Mouse (Mus musculus) midbrain, embryonic 11.5 days (tissue): ENCODE measurements around the gene Cables2. TPM values are rescaled to one million over a fixed set of nuclear protein-coding genes. Genes with fewer than 3 reads are reported as not detected.

Experiments used
- ATAC-seq: fragments of 200-750 bp; cut with Nextera tagmentation; 2 replicates; pipeline ENCODE4 v1.8.0; 2017; ENCODE audit warnings: moderate TSS enrichment, moderate library complexity; ENCODE audit not compliant: low FRiP score
- DNase-seq: peaks from one replicate; pipeline ENCODE4 v3.0.0; 2015; ENCODE audit warnings: low spot score; ENCODE audit errors: missing footprints
- H3K27ac ChIP-seq: fragments of 300-500 bp; sonication (generic); 2 replicates; pipeline ENCODE4 v1.5.1; 2014; ENCODE audit warnings: low read depth, low read length
- H3K27me3 ChIP-seq: fragments of 300-500 bp; sonication (generic); 2 replicates; pipeline ENCODE4 v1.6.1; 2014; ENCODE audit warnings: mild to moderate bottlenecking, low read length, moderate library complexity, mixed read lengths; ENCODE audit not compliant: control insufficient read depth, insufficient read depth
- H3K36me3 ChIP-seq: fragments of 300-500 bp; sonication (generic); 2 replicates; pipeline ENCODE4 v1.6.1; 2014; ENCODE audit warnings: mild to moderate bottlenecking, low read length, moderate library complexity, mixed read lengths; ENCODE audit not compliant: control insufficient read depth, insufficient read depth
- H3K4me1 ChIP-seq: fragments of 300-500 bp; sonication (generic); 2 replicates; pipeline ENCODE4 v1.6.1; 2014; ENCODE audit warnings: low read length; ENCODE audit not compliant: control insufficient read depth, insufficient read depth
- H3K4me2 ChIP-seq: fragments of 300-500 bp; sonication (generic); 2 replicates; pipeline ENCODE4 v1.6.1; 2014; ENCODE audit warnings: mild to moderate bottlenecking, moderate library complexity
- H3K4me3 ChIP-seq: fragments of 300-500 bp; sonication (generic); 2 replicates; pipeline ENCODE4 v1.5.1; 2014; ENCODE audit warnings: low read depth, low read length
- H3K9ac ChIP-seq: fragments of 300-500 bp; sonication (generic); 2 replicates; pipeline ENCODE4 v1.6.1; 2014; ENCODE audit warnings: low read length
- H3K9me3 ChIP-seq: fragments of 300-500 bp; sonication (generic); 2 replicates; pipeline ENCODE4 v1.6.1; 2016; ENCODE audit warnings: low read length; ENCODE audit not compliant: control insufficient read depth
- WGBS: fragments of 180-500 bp; shearing (Covaris S2); extraction: QIAGEN DNeasy Blood & Tissue Kit; methylation state at CpG from one replicate; pipeline ENCODE4 v1.1.7; 2014; 5-methylcytosine and 5-hydroxymethylcytosine counted together
- polyA plus RNA-seq: library from polyadenylated mRNA; unstranded; fragments of >200 nt; fragmentation: Nextera tagmentation; extraction: Ambion mirVana; gene quantifications from 2 replicates; pipeline ENCODE4 v1.2.1, GENCODE M21; 2014

Cables2 gene
- polyA plus RNA-seq, 1 experiment from 2014 or later = 14.4 TPM

DNA sequence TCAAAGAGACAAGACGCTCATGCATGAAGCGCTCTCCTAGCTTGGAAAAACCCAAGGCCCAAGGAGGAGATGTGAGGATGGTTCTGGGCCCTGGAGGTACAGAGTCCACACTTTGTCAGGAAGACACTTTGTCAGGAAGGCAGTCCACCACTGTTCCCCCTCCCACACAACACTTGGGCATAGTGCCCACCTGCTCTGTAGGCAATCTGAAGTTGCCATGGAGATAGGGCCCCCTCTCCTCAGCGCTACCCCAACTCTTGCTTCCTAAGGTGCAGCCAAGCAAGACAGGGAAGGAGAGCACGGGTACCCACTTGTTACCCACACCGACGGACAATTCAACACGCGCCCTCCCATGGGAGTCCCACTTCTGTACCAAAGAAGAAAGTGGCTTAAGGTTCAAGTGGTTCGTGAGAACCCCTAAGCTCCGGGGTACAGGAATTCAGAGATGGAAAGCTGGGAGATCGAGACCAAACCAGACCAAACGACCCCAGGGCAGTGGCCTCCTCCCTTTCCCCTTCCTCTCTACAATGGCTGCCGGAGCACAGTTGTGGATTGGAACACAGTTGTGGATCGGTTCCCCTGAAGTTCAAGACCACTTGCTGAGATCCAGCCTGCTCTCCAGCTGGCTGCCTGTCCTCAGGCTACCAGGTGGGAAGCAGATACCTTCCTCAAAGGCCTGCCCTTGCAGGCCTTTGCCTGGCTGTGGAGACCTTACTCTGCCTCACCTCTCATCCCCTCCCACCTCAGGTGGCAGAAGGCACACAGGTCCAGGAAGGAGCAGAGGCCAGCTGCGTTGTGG, 54.0 kb downstream of the Cables2 start:
- no peak for ATAC-seq
- Histone ChIP-seq H3K27me3 (peaks cover 10% of the 10 kb centered on the region), H3K9me3 (no peaks in the 10 kb centered on the region), H3K4me2 (no peak overlapping the region), H3K36me3 (no peaks in the 10 kb centered on the region), H3K9ac (no peak overlapping the region), H3K27ac (no peak overlapping the region), H3K4me1 (no peaks in the 10 kb centered on the region), H3K4me3 (no peak overlapping the region)
- WGBS = 82% methylated on average over 15 of the region's 15 CpGs
- DNase-seq = no peak

DNA sequence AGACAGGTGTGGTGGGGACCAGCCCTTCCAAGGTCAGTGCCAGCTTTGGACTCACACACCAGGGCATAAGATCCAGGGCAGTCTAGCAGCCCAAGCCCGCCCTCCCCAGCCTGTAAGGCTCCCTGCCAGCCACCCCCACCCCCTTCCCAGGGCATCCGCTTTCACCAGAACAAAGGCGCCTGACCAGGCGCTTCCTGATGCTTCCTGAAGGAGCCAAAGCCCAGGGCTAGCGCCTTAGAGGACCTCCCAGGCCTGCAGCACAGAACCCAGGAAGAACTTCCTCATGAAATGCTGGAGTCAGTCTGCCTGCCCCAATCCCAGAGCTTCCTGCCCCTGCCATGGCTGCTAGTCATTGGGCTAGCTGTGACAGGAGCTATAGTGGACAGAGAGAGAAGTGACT, 54.6 kb downstream of the Cables2 start:
- Histone ChIP-seq H3K4me1 (no peaks in the 10 kb centered on the region), H3K9ac (no peak overlapping the region), H3K4me3 (no peak overlapping the region), H3K9me3 (no peaks in the 10 kb centered on the region), H3K27ac (no peak overlapping the region), H3K36me3 (no peaks in the 10 kb centered on the region), H3K27me3 (peaks cover 4% of the 10 kb centered on the region; the same call in 1 of the 2 replicates), H3K4me2 (no peak overlapping the region)
- no peak for ATAC-seq
- DNase-seq = no peak
- WGBS = 26% methylated on average over 5 of the region's 5 CpGs

DNA sequence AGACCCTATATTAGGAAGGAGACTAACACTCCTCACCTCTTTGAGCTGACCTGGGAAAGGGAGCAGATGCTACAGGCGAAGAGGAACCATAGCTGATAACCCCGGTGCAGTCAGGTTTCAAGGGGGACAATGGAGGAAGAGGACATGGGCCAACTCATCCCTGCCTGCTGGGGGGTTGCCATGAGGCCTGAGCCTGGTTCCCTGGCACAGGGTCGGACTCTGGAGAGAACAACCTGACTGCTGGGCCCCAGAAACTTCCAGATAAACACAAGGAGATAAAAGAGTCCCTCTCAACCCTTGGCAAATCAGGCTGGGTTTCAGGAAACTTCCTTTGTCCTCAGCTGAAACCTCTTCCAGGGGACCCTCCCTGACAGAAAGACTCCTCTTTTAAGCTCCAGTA, 55.1 kb downstream of the Cables2 start:
- ATAC-seq (no peak), DNase-seq (no peak)
- H3K4me3 ChIP-seq = no peak overlapping the region
- no peaks in the 10 kb centered on the region for H3K4me1 ChIP-seq
- no peaks in the 10 kb centered on the region for H3K36me3 ChIP-seq
- WGBS = 80% methylated on average over 3 of the region's 3 CpGs
- no peak overlapping the region for H3K27ac ChIP-seq
- no peak overlapping the region for H3K4me2 ChIP-seq
- H3K27me3 ChIP-seq = no peaks in the 10 kb centered on the region; the same call in 1 of the 2 replicates
- no peaks in the 10 kb centered on the region for H3K9me3 ChIP-seq
- H3K9ac ChIP-seq = no peak overlapping the region

DNA sequence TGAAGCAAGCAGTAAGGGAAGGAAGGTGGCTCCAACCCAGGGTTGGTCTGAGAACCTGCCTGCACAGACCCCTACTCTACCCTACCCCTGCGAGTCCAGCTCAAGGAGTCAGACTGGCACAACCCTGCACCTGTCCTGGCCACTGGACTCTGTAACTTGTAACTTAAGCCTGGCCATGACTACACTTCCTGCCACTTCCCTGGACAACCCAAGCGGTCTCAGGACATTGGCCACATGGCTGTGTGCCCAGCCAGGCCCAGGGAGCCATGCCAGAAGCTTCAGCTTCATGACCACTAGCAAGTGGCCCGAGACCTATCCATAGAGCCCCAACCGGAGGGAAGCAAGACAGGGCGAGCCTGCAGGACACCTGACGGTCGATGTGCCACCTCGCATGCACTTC, 55.7 kb downstream of the Cables2 start:
- no peak for ATAC-seq
- 90% methylated on average over 8 of the region's 8 CpGs for WGBS
- no peaks in the 10 kb centered on the region for H3K4me1 ChIP-seq

DNA sequence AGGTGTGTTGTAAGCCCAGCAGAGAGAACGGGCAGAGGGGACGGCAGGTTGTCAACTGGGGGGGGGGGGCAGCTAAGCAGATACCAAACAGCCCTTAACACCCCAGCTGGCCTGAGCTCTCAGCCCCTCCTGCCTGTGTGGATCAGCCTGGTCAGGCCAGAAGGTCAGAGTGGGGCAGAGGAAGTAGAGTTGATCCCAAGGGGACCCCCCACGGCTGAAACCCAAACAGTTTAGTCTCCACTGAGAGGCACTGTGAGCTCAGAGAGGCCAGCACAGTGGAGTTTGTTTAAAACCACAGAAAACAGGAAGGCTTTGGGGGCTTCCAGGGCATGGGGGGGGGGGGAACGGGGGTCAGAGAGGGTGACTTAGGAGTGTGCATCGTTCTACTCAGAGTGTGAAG, 56.4 kb downstream of the Cables2 start:
- DNase-seq (no peak), ATAC-seq (no peak)
- H3K27me3 ChIP-seq = no peaks in the 10 kb centered on the region
- no peak overlapping the region for H3K4me2 ChIP-seq
- no peaks in the 10 kb centered on the region for H3K36me3 ChIP-seq
- WGBS = 59% methylated on average over 5 of the region's 5 CpGs
- no peaks in the 10 kb centered on the region; the same call in 1 of the 2 replicates for H3K9me3 ChIP-seq
- no peak overlapping the region for H3K9ac ChIP-seq
- H3K4me3 ChIP-seq = no peak overlapping the region
- no peaks in the 10 kb centered on the region for H3K4me1 ChIP-seq
- no peak overlapping the region for H3K27ac ChIP-seq

More for the DNA sequence above, 55.7 kb downstream of the Cables2 start:
- Histone ChIP-seq H3K36me3 (no peaks in the 10 kb centered on the region), H3K27me3 (no peaks in the 10 kb centered on the region), H3K9ac (no peak overlapping the region), H3K4me2 (no peak overlapping the region), H3K4me3 (no peak overlapping the region), H3K9me3 (no peaks in the 10 kb centered on the region), H3K27ac (no peak overlapping the region)
- no peak for DNase-seq

DNA sequence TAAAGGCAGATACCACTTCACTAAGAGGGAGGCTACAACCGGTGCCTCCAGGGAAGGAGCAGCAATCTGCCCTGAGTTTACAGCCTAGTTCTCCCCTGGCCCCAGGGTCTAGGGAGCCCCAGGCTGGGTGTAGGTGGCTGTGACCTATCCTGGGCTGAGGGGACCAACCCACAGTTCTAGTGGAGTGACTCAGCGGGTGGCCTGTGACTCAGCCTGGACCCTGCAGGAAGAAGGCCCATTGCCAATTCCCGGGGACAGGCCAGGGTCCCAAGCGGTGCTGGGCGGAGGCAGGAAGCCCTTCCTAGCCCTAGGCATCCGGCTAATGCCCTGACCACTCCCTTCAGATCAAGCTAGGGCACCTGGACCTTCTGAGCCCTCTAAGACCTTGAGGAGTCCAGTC, 57.3 kb downstream of the Cables2 start:
- no peak overlapping the region for H3K4me2 ChIP-seq
- no peaks in the 10 kb centered on the region for H3K36me3 ChIP-seq
- H3K27ac ChIP-seq = no peak overlapping the region
- no peak overlapping the region for H3K9ac ChIP-seq
- ATAC-seq = no peak
- H3K27me3 ChIP-seq = no peaks in the 10 kb centered on the region
- H3K4me3 ChIP-seq = no peak overlapping the region
- H3K4me1 ChIP-seq = no peaks in the 10 kb centered on the region
- no peak for DNase-seq
- WGBS = 74% methylated on average over 6 of the region's 6 CpGs
- H3K9me3 ChIP-seq = no peaks in the 10 kb centered on the region; the same call in 1 of the 2 replicates

DNA sequence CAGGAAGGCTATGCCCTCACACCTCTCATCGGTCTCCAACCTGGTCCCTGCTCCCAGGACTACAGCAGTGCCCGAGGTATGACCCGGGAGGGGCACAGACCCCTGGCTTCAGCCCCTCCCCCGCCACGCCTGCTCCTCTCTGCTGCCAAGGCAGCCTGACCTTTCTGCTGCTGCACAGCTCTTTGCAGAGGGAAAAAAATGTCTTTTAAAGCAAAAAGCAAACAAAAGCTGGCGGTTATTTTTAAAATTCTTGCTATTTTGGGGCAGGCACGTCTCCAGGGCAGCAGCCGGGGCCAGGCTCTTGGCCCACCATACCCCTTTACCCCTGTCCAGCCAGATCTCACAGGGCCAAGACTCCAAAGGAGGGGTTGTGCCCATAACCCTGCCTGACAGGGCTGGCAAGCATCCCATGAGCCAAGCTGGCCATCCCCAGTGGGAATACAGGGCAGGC, 58.3 kb downstream of the Cables2 start:
- ATAC-seq (no peak), DNase-seq (no peak)
- no peaks in the 10 kb centered on the region for H3K36me3 ChIP-seq
- H3K27ac ChIP-seq = no peak overlapping the region
- WGBS = 79% methylated on average over 8 of the region's 8 CpGs
- H3K4me3 ChIP-seq = no peak overlapping the region
- no peak overlapping the region for H3K9ac ChIP-seq
- H3K27me3 ChIP-seq = no peaks in the 10 kb centered on the region
- no peaks in the 10 kb centered on the region for H3K4me1 ChIP-seq
- H3K9me3 ChIP-seq = no peaks in the 10 kb centered on the region; the same call in 1 of the 2 replicates
- no peak overlapping the region for H3K4me2 ChIP-seq

DNA sequence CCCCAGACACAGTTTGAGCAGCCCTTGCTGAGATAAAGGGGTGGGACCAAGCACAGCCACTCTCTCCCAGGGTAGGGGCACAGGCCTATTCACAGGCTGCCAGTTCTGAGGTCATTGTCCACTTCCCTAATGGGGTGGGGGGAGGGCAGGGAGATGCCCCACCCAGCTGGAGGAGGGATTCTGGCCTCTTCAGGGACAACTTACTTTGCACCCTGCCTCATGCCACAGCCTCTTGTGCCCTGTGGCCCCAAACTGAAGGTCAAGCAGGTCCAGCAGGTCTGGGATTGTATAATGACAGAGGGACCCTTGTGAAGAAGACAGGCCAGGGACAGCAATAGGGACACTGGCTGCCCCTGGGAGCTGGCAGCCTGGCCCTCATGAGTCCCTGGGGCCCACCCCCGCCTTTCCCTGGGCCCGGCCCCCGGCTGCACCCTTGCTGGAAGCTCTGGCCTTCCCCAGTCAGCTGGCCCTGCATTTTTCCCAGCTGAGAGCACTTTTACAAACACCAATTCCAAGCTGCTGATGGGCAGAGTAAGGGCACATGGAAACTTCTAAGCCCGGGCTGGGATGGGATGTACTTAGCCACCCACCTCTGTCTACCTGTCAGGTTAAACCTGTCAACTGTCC, 58.8 kb downstream of the Cables2 start:
- Histone ChIP-seq H3K9ac (no peak overlapping the region), H3K4me2 (no peak overlapping the region), H3K4me3 (no peak overlapping the region), H3K36me3 (no peaks in the 10 kb centered on the region), H3K27me3 (no peaks in the 10 kb centered on the region), H3K9me3 (no peaks in the 10 kb centered on the region; the same call in 1 of the 2 replicates), H3K4me1 (no peaks in the 10 kb centered on the region), H3K27ac (no peak overlapping the region)
- ATAC-seq (no peak), DNase-seq (no peak)
- WGBS = 83% methylated on average over 4 of the region's 4 CpGs

DNA sequence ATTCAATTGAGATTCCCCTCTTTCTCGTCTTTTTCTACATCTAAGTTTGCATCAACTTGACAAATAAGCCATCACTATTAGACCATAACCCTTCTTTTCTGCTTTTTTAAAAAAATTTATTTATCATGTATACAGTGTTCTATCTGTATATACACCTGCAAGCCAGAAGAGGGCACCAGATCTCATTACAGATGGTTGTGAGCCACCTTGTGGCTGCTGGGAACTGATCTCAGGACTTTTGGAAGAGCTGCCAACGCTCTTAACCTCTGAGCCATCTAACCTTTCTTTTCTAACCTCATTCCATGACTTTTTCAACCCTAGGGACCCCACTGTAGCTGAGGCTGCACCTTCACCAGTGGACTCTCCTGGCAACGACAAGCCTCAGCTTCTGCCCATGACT, 61.0 kb downstream of the Cables2 start:
- 90% methylated on average over 3 of the region's 3 CpGs for WGBS
- H3K36me3 ChIP-seq = no peaks in the 10 kb centered on the region
- no peaks in the 10 kb centered on the region for H3K4me1 ChIP-seq
- ATAC-seq (no peak), DNase-seq (no peak)
- H3K4me2 ChIP-seq = no peak overlapping the region
- no peaks in the 10 kb centered on the region; the same call in 1 of the 2 replicates for H3K9me3 ChIP-seq
- no peak overlapping the region for H3K4me3 ChIP-seq
- no peaks in the 10 kb centered on the region for H3K27me3 ChIP-seq
- no peak overlapping the region for H3K9ac ChIP-seq
- no peak overlapping the region for H3K27ac ChIP-seq
